ENCODE assay signal across 8 mouse cellular contexts in genomic region chr17:24696011-24696697, GRCm38 (mm10). TPM values are rescaled to one million over a fixed set of nuclear protein-coding genes. Genes with fewer than 3 reads are reported as not detected.
DNase-seq lines count a peak whose midpoint lies in the region; ATAC-seq and TF ChIP-seq lines count a peak whose summit lies in the region.

Gfer (minus strand) TSS chr17:24696156.
Noxo1 (plus strand) TSS chr17:24696234.

- DNase-seq in B cell, adult 2 months, result peak; percentile 76 to 80
- DNase-seq in natural killer cell, adult 2 months (ENCODE audit: low spot score in 2 of 2), result peak; percentile 34 to 68

- ATAC-seq in heart, embryonic 11.5 days (replicated peaks; ENCODE audit: insufficient number of reproducible peaks, low FRiP score, low TSS enrichment), result peak; percentile 93
- ATAC-seq in kidney, embryonic 16.5 days (ENCODE audit: low FRiP score, low TSS enrichment), result peak; percentile 90
- peak; percentile 94 for ATAC-seq in liver, embryonic 12.5 days
- peak; percentile 92 for ATAC-seq in stomach, embryonic 14.5 days (ENCODE audit: insufficient number of reproducible peaks, insufficient read depth, low FRiP score, low read depth)

- H3K9me3 ChIP-seq in heart, embryonic 11.5 days (replicated peaks; ENCODE audit: control insufficient read depth, low read length), result no peaks in the 10 kb centered on the region
- no peaks in the 10 kb centered on the region for H3K9me3 ChIP-seq in kidney, embryonic 16.5 days (ENCODE audit: low read length)
- no peaks in the 10 kb centered on the region for H3K9me3 ChIP-seq in liver, embryonic 12.5 days (replicated peaks)
- no peaks in the 10 kb centered on the region for H3K9me3 ChIP-seq in stomach, embryonic 14.5 days (ENCODE audit: control insufficient read depth, low read depth, low read length)

- H3K4me3 ChIP-seq in bone marrow macrophage, adult 2 months (ENCODE audit: insufficient read depth, low read length), result peak within 1 kb of the TSS; percentile 98
- H3K4me3 ChIP-seq in embryonic fibroblast, embryonic 13.5 days (ENCODE audit: insufficient read depth, low read length), result peak within 1 kb of the TSS; percentile 87
- H3K4me3 ChIP-seq in heart, embryonic 11.5 days (ENCODE audit: low read depth, low read length), result peak within 1 kb of the TSS; percentile 90
- H3K4me3 ChIP-seq in kidney, embryonic 16.5 days (ENCODE audit: low read length), result peak within 1 kb of the TSS; percentile 81
- H3K4me3 ChIP-seq in liver, embryonic 12.5 days, result peak within 1 kb of the TSS; percentile 92
- peak within 1 kb of the TSS; percentile 90 for H3K4me3 ChIP-seq in stomach, embryonic 14.5 days (ENCODE audit: low read depth, low read length)

- TF ChIP-seq CTCF in bone marrow macrophage, adult 2 months (IDR thresholded peaks at IDR 0.05; ENCODE audit: low read depth, low read length), result no peak
- no peak for TF ChIP-seq CTCF in embryonic fibroblast, embryonic 13.5 days (IDR thresholded peaks at IDR 0.05; ENCODE audit: borderline replicate concordance, insufficient read depth, low read length)

- H3K4me1 ChIP-seq in bone marrow macrophage, adult 2 months (ENCODE audit: control insufficient read depth, insufficient read depth, low read length), result peaks cover 33% of the 10 kb centered on the region
- H3K4me1 ChIP-seq in embryonic fibroblast, embryonic 13.5 days (ENCODE audit: control insufficient read depth, insufficient read depth, low read length), result no peaks in the 10 kb centered on the region
- peaks cover 14% of the 10 kb centered on the region for H3K4me1 ChIP-seq in heart, embryonic 11.5 days (ENCODE audit: control insufficient read depth, insufficient read depth, low read length)
- peaks cover 23% of the 10 kb centered on the region for H3K4me1 ChIP-seq in kidney, embryonic 16.5 days (ENCODE audit: insufficient read depth, low read length)
- peaks cover 35% of the 10 kb centered on the region for H3K4me1 ChIP-seq in liver, embryonic 12.5 days
- peaks cover 24% of the 10 kb centered on the region for H3K4me1 ChIP-seq in stomach, embryonic 14.5 days (ENCODE audit: control insufficient read depth, insufficient read depth, low read length)

- peak within 1 kb of the TSS; percentile 89 for H3K4me2 ChIP-seq in heart, embryonic 11.5 days
- H3K4me2 ChIP-seq in kidney, embryonic 16.5 days (replicated peaks; ENCODE audit: low read depth, low read length), result peak within 1 kb of the TSS; percentile 87
- H3K4me2 ChIP-seq in liver, embryonic 12.5 days, result peak within 1 kb of the TSS; percentile 95
- H3K4me2 ChIP-seq in stomach, embryonic 14.5 days (replicated peaks; ENCODE audit: low read depth, low read length), result peak within 1 kb of the TSS; percentile 82

- H3K9ac ChIP-seq in heart, embryonic 11.5 days (ENCODE audit: low read depth, low read length), result peak within 1 kb of the TSS; percentile 90
- peak within 1 kb of the TSS; percentile 84 for H3K9ac ChIP-seq in kidney, embryonic 16.5 days (replicated peaks; ENCODE audit: low read length)
- peak within 1 kb of the TSS; percentile 93 for H3K9ac ChIP-seq in liver, embryonic 12.5 days
- peak within 1 kb of the TSS; percentile 71 for H3K9ac ChIP-seq in stomach, embryonic 14.5 days (replicated peaks; ENCODE audit: low read depth, low read length)

- peak within 1 kb of the TSS; percentile 52 for H3K27ac ChIP-seq in bone marrow macrophage, adult 2 months (ENCODE audit: insufficient read depth, low read depth, low read length)
- peak within 1 kb of the TSS; percentile 70 for H3K27ac ChIP-seq in embryonic fibroblast, embryonic 13.5 days (ENCODE audit: insufficient read depth, low read length)
- peak within 1 kb of the TSS; percentile 78 for H3K27ac ChIP-seq in heart, embryonic 11.5 days (ENCODE audit: low read depth, low read length)
- H3K27ac ChIP-seq in kidney, embryonic 16.5 days (ENCODE audit: low read length), result peak within 1 kb of the TSS; percentile 81
- H3K27ac ChIP-seq in liver, embryonic 12.5 days, result peak within 1 kb of the TSS; percentile 90
- peak within 1 kb of the TSS; percentile 84 for H3K27ac ChIP-seq in stomach, embryonic 14.5 days (ENCODE audit: low read length)

- peaks cover 14% of the 10 kb centered on the region for H3K36me3 ChIP-seq in heart, embryonic 11.5 days (ENCODE audit: control insufficient read depth, insufficient read depth, low read length)
- H3K36me3 ChIP-seq in kidney, embryonic 16.5 days (ENCODE audit: insufficient read depth, low read length), result peaks cover 22% of the 10 kb centered on the region
- H3K36me3 ChIP-seq in liver, embryonic 12.5 days, result peaks cover 41% of the 10 kb centered on the region
- peaks cover 26% of the 10 kb centered on the region for H3K36me3 ChIP-seq in stomach, embryonic 14.5 days (ENCODE audit: control insufficient read depth, insufficient read depth, low read length)

- H3K27me3 ChIP-seq in heart, embryonic 11.5 days (ENCODE audit: control insufficient read depth, insufficient read depth, low read length), result peaks cover 3% of the 10 kb centered on the region
- H3K27me3 ChIP-seq in kidney, embryonic 16.5 days (ENCODE audit: insufficient read depth, low read length), result peaks cover under 1% of the 10 kb centered on the region; the same call in 1 of the 2 replicates
- peaks cover 27% of the 10 kb centered on the region for H3K27me3 ChIP-seq in liver, embryonic 12.5 days (replicated peaks)
- no peaks in the 10 kb centered on the region for H3K27me3 ChIP-seq in stomach, embryonic 14.5 days (ENCODE audit: control insufficient read depth, insufficient read depth, low read length)

- TF ChIP-seq POLR2A in bone marrow macrophage, adult 2 months (IDR thresholded peaks at IDR 0.05; ENCODE audit: borderline replicate concordance, low read depth, low read length), result no peak
- TF ChIP-seq POLR2A in embryonic fibroblast, embryonic 13.5 days (IDR thresholded peaks at IDR 0.05; ENCODE audit: low read depth, low read length), result peak; percentile 61

- WGBS in heart, embryonic 11.5 days (ENCODE audit: insufficient replicate concordance), result under 1% methylated on average over 64 of the region's 76 CpGs
- under 1% methylated on average over 59 of the region's 76 CpGs for WGBS in kidney, embryonic 16.5 days
- 1% methylated on average over 65 of the region's 76 CpGs for WGBS in liver, embryonic 12.5 days (ENCODE audit: insufficient replicate concordance)
- WGBS in stomach, embryonic 14.5 days, result under 1% methylated on average over 71 of the region's 76 CpGs

RNA-seq across cellular contexts. Expression of gene Gfer, which starts in this region (rescaled TPM):
- 21.6 and 22.0 TPM in 2 replicates for polyA plus RNA-seq in bone marrow macrophage, adult 2 months (2012; ENCODE audit: insufficient read depth, insufficient read length, missing spikeins)
- 26.8 and 34.7 TPM in 2 replicates for polyA plus RNA-seq in embryonic fibroblast, embryonic 13.5 days (2011; ENCODE audit: insufficient read length, low read depth, missing spikeins)
- polyA plus RNA-seq in heart, embryonic 11.5 days (2014; fragmentation: Nextera tagmentation; extraction: Ambion mirVana), result 36.7 and 39.0 TPM in 2 replicates
- 44.4 and 45.3 TPM in 2 replicates for polyA plus RNA-seq in kidney, embryonic 16.5 days (2015; fragmentation: Nextera tagmentation; extraction: Ambion mirVana)
- polyA plus RNA-seq in liver, embryonic 12.5 days (2016; fragmentation: Nextera tagmentation; extraction: Ambion mirVana), result 51.4 and 52.5 TPM in 2 replicates
- 38.5 and 40.8 TPM in 2 replicates for polyA plus RNA-seq in stomach, embryonic 14.5 days (2014; fragmentation: Nextera tagmentation; extraction: Ambion mirVana)

RNA-seq across cellular contexts. Expression of gene Noxo1, which starts in this region (rescaled TPM):
- 3.9 and 6.0 TPM in 2 replicates for polyA plus RNA-seq in bone marrow macrophage, adult 2 months (2012; ENCODE audit: insufficient read depth, insufficient read length, missing spikeins)
- polyA plus RNA-seq in embryonic fibroblast, embryonic 13.5 days (2011; ENCODE audit: insufficient read length, low read depth, missing spikeins), result 1.2 and 2.4 TPM in 2 replicates
- polyA plus RNA-seq in heart, embryonic 11.5 days (2014; fragmentation: Nextera tagmentation; extraction: Ambion mirVana), result 0.49 and 1.1 TPM in 2 replicates
- polyA plus RNA-seq in kidney, embryonic 16.5 days (2015; fragmentation: Nextera tagmentation; extraction: Ambion mirVana), result 1.9 and 2.7 TPM in 2 replicates
- 0.51 and 0.58 TPM in 2 replicates for polyA plus RNA-seq in liver, embryonic 12.5 days (2016; fragmentation: Nextera tagmentation; extraction: Ambion mirVana)
- polyA plus RNA-seq in stomach, embryonic 14.5 days (2014; fragmentation: Nextera tagmentation; extraction: Ambion mirVana), result 3.2 and 3.8 TPM in 2 replicates

Comparison
In these comparisons a context has a peak if more than half of its experiments do, and no peak if none do; other contexts are left out.
1. Peak in every context shown above with its lines: DNase-seq, ATAC-seq, H3K4me3 ChIP-seq and H3K27ac ChIP-seq.